Mouse (Mus musculus): Measurements from ENCODE around the gene Nek8.

- TF ChIP-seq CTCF (IDR thresholded peaks at IDR 0.05; ENCODE audit: borderline replicate concordance, insufficient read depth, low read length) (no peak), POLR2A (IDR thresholded peaks at IDR 0.05; ENCODE audit: low read depth, low read length) (peak; percentile 64)
These were observed at the start of gene Nek8, which contains the start of gene Tlcd1 for GRCm38 (mm10) chr11:78176402-78176862.

All from embryonic fibroblast, embryonic 13.5 days (primary cell).